In the genomic region with DNA sequence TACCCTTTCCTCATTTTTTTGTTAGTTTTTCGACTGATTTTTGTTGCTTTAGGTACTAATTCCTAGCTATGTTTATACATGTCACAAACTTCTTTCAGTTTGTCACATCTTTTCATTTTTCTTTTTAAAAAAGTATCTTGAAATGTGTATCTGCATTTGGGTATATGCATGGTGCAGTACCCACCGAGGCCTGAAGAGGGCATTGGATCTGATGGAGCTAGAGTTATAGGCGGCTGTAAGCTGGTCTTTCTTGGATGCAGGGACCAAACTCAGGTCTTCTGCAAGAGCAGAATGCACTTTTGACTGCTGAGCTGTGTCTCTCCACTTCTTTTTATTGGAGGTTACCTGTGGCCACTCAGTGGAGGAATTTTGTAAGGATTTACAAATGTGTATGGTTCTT, we compare ENCODE assay signal across 27 mouse cellular contexts. TPM values are rescaled to one million over a fixed set of nuclear protein-coding genes. Genes with fewer than 3 reads are reported as not detected.
A peak's percentile ranks its signal among the peaks of the same experiment; 100 is the strongest.
DNase-seq lines count a peak whose midpoint lies in the region; ATAC-seq and TF ChIP-seq lines count a peak whose summit lies in the region.
"Had no signal": no experiment of that assay in that cellular context is flagged by ENCODE, and none has a peak within 500 bp of the region (broad histone marks: within the 10 kb centered on the region; RNA-seq: fewer than 3 reads in every experiment).

No protein-coding gene starts in this region.

- CTCF ChIA-PET in Patski (lab: Charles Lee), result no interaction called here

- in situ Hi-C loops in Patski (cut with MboI; ENCODE audit: low pct_unique_long_range_greater_than_20kb), result no loop called here

- H3K4me1 ChIP-seq in hindbrain, postnatal 0 days (ENCODE audit: insufficient read depth, low read length), result peaks cover 4% of the 10 kb centered on the region; the same call in 1 of the 2 replicates
- peaks cover 5% of the 10 kb centered on the region; the same call in 1 of the 2 replicates for H3K4me1 ChIP-seq in hindbrain, embryonic 16.5 days (ENCODE audit: control insufficient read depth, insufficient read depth, low read depth, low read length)
- H3K4me1 ChIP-seq in lung, embryonic 14.5 days (ENCODE audit: insufficient read depth), result no peaks in the 10 kb centered on the region
- no peaks in the 10 kb centered on the region for H3K4me1 ChIP-seq in lung, adult 2 months (ENCODE audit: control insufficient read depth, insufficient read depth, low read length)
- no peaks in the 10 kb centered on the region for H3K4me1 ChIP-seq in small intestine, adult 2 months (ENCODE audit: control insufficient read depth, insufficient read depth, insufficient read length, low read length)
- peaks cover 14% of the 10 kb centered on the region for H3K4me1 ChIP-seq in forebrain, embryonic 12.5 days

- TF ChIP-seq CTCF in hindbrain, postnatal 0 days (IDR thresholded peaks at IDR 0.05; ENCODE audit: low read depth), result peak; percentile 48
- TF ChIP-seq CTCF in lung, embryonic 14.5 days (IDR thresholded peaks at IDR 0.05; ENCODE audit: low read depth), result peak; percentile 49
- no peak for TF ChIP-seq CTCF in lung, adult 2 months (IDR thresholded peaks at IDR 0.05; ENCODE audit: insufficient read depth, low read length)
- TF ChIP-seq CTCF in Patski (IDR thresholded peaks at IDR 0.05), result peak; percentile 64
- peak; percentile 11; the same call in 1 of the 2 replicates for TF ChIP-seq CTCF in small intestine, adult 2 months (IDR thresholded peaks at IDR 0.05; ENCODE audit: extremely low read depth, insufficient read length, insufficient replicate concordance, low read depth, low read length)

- no peak overlapping the region for H3K27ac ChIP-seq in hindbrain, postnatal 0 days
- no peak overlapping the region for H3K27ac ChIP-seq in hindbrain, embryonic 16.5 days (ENCODE audit: low read depth, low read length)
- no peak overlapping the region for H3K27ac ChIP-seq in lung, embryonic 14.5 days (ENCODE audit: low read depth)
- no peak overlapping the region for H3K27ac ChIP-seq in small intestine, adult 2 months (ENCODE audit: insufficient read depth, low read depth, low read length)
- H3K27ac ChIP-seq in forebrain, embryonic 12.5 days, result no peak overlapping the region
- H3K27ac ChIP-seq: embryonic facial prominence, embryonic 13.5 days; heart, embryonic 15.5 days had no signal

- no peaks in the 10 kb centered on the region for H3K9me3 ChIP-seq in hindbrain, postnatal 0 days (ENCODE audit: low read length)
- H3K9me3 ChIP-seq in hindbrain, embryonic 16.5 days (ENCODE audit: control insufficient read depth, low read length), result peaks cover 2% of the 10 kb centered on the region
- H3K9me3 ChIP-seq in lung, embryonic 14.5 days (ENCODE audit: low read depth, low read length), result peaks cover 9% of the 10 kb centered on the region; the same call in 1 of the 2 replicates
- H3K9me3 ChIP-seq in forebrain, embryonic 12.5 days, result peaks cover 9% of the 10 kb centered on the region; the same call in 1 of the 2 replicates
- H3K9me3 ChIP-seq: embryonic facial prominence, embryonic 13.5 days had no signal

- POLR2A ChIA-PET in Patski (lab: Charles Lee), result no interaction called here

- H3K9ac ChIP-seq in hindbrain, postnatal 0 days (replicated peaks; ENCODE audit: low read length), result no peak overlapping the region
- H3K9ac ChIP-seq in hindbrain, embryonic 16.5 days (ENCODE audit: low read depth, low read length), result no peak overlapping the region
- no peak overlapping the region for H3K9ac ChIP-seq in lung, embryonic 14.5 days
- H3K9ac ChIP-seq in forebrain, embryonic 12.5 days, result no peak overlapping the region
- H3K9ac ChIP-seq: embryonic facial prominence, embryonic 13.5 days; heart, embryonic 15.5 days had no signal

- no peaks in the 10 kb centered on the region for H3K27me3 ChIP-seq in hindbrain, postnatal 0 days (ENCODE audit: insufficient read depth, low read length)
- no peaks in the 10 kb centered on the region for H3K27me3 ChIP-seq in hindbrain, embryonic 16.5 days (replicated peaks; ENCODE audit: control insufficient read depth, insufficient read depth, low read length)
- peaks cover 6% of the 10 kb centered on the region for H3K27me3 ChIP-seq in lung, embryonic 14.5 days (ENCODE audit: insufficient read depth, low read length)
- H3K27me3 ChIP-seq in Patski, result no peaks in the 10 kb centered on the region
- H3K27me3 ChIP-seq in small intestine, adult 2 months (ENCODE audit: control insufficient read depth, insufficient read depth, low read length), result no peaks in the 10 kb centered on the region
- peaks cover 4% of the 10 kb centered on the region for H3K27me3 ChIP-seq in forebrain, embryonic 12.5 days

- H3K36me3 ChIP-seq in hindbrain, postnatal 0 days (ENCODE audit: insufficient read depth, low read length), result no peaks in the 10 kb centered on the region
- no peaks in the 10 kb centered on the region for H3K36me3 ChIP-seq in hindbrain, embryonic 16.5 days (ENCODE audit: control insufficient read depth, insufficient read depth, low read length)
- no peaks in the 10 kb centered on the region for H3K36me3 ChIP-seq in lung, embryonic 14.5 days (ENCODE audit: insufficient read depth)
- no peaks in the 10 kb centered on the region for H3K36me3 ChIP-seq in small intestine, adult 2 months (ENCODE audit: control insufficient read depth, insufficient read depth, low read length)
- no peaks in the 10 kb centered on the region for H3K36me3 ChIP-seq in forebrain, embryonic 12.5 days (replicated peaks)
- H3K36me3 ChIP-seq: embryonic facial prominence, embryonic 13.5 days; heart, embryonic 15.5 days had no signal

- WGBS in hindbrain, postnatal 0 days, result 76% methylated on average over 3 of the region's 3 CpGs
- WGBS in hindbrain, embryonic 16.5 days, result 78% methylated on average over 3 of the region's 3 CpGs
- 69% methylated on average over 3 of the region's 3 CpGs for WGBS in lung, embryonic 14.5 days
- 68% methylated on average over 3 of the region's 3 CpGs for WGBS in lung, adult 2 months
- 75% methylated on average over 3 of the region's 3 CpGs for WGBS in small intestine, adult 2 months
- WGBS in forebrain, embryonic 12.5 days, result 77% methylated on average over 3 of the region's 3 CpGs

- DNase-seq in hindbrain, postnatal 0 days (ENCODE audit: low spot score), result no peak
- no peak for DNase-seq in lung, embryonic 14.5 days
- DNase-seq in lung, adult 2 months, result no peak
- DNase-seq in Patski (ENCODE audit: low read depth, low spot score), result no peak
- DNase-seq: adrenal gland, adult 2 months; left cerebral cortex, postnatal 4 days; midbrain, embryonic 14.5 days had no signal

- H3K4me3 ChIP-seq in hindbrain, postnatal 0 days (ENCODE audit: low read length), result no peak overlapping the region
- no peak overlapping the region for H3K4me3 ChIP-seq in hindbrain, embryonic 16.5 days (ENCODE audit: low read length)
- no peak overlapping the region for H3K4me3 ChIP-seq in lung, embryonic 14.5 days (ENCODE audit: low read depth, low read length)
- no peak overlapping the region for H3K4me3 ChIP-seq in lung, adult 2 months (replicated peaks; ENCODE audit: extremely low read depth, low read depth, low read length)
- no peak overlapping the region for H3K4me3 ChIP-seq in small intestine, adult 2 months (ENCODE audit: low read depth, low read length)
- H3K4me3 ChIP-seq in forebrain, embryonic 12.5 days (replicated peaks), result no peak overlapping the region
- H3K4me3 ChIP-seq: embryonic facial prominence, embryonic 13.5 days; heart, embryonic 15.5 days; myocyte had no signal

- H3K4me2 ChIP-seq in hindbrain, postnatal 0 days (ENCODE audit: low read depth, low read length), result no peak overlapping the region
- no peak overlapping the region for H3K4me2 ChIP-seq in hindbrain, embryonic 16.5 days (ENCODE audit: low read length)
- H3K4me2 ChIP-seq in lung, embryonic 14.5 days, result no peak overlapping the region
- H3K4me2 ChIP-seq in forebrain, embryonic 12.5 days, result no peak overlapping the region
- H3K4me2 ChIP-seq: embryonic facial prominence, embryonic 13.5 days; heart, embryonic 15.5 days had no signal

- no peak for TF ChIP-seq POLR2A in lung, adult 2 months (IDR thresholded peaks at IDR 0.05; ENCODE audit: borderline replicate concordance, extremely low read depth, low read depth, low read length)
- no peak for TF ChIP-seq POLR2A in small intestine, adult 2 months (IDR thresholded peaks at IDR 0.05; ENCODE audit: low read depth, low read length)

- no peak for ATAC-seq in hindbrain, postnatal 0 days
- no peak for ATAC-seq in hindbrain, embryonic 16.5 days
- ATAC-seq in lung, embryonic 14.5 days (ENCODE audit: insufficient read depth), result no peak
- no peak for ATAC-seq in Patski
- ATAC-seq in CD4-positive, CD25-positive, alpha-beta regulatory T cell, adult 4 months, result no peak
- no peak for ATAC-seq in forebrain, embryonic 12.5 days (ENCODE audit: low FRiP score)
- ATAC-seq: forebrain, embryonic 16.5 days had no signal

RNA-seq across cellular contexts. Expression of gene Clip4, which starts 10.4 kb away (rescaled TPM):
- 10.1 and 12.5 TPM in 2 replicates for total RNA-seq in hindbrain, postnatal 0 days (2014; rRNA removed)
- 15.8 and 18.9 TPM in 2 replicates for polyA plus RNA-seq in hindbrain, postnatal 0 days (2015; fragmentation: Nextera tagmentation; extraction: Ambion mirVana)
- 15.1 and 15.3 TPM in 2 replicates for polyA plus RNA-seq in hindbrain, embryonic 16.5 days (2015; fragmentation: Nextera tagmentation; extraction: Ambion mirVana)
- polyA plus RNA-seq in lung, embryonic 14.5 days (2014; fragmentation: Nextera tagmentation; extraction: Ambion mirVana), result 4.3 and 5.3 TPM in 2 replicates
- 14.7 and 25.9 TPM in 2 replicates for polyA plus RNA-seq in lung, adult 2 months (2012; rRNA removed)
- polyA plus RNA-seq in Patski (2021), result 43.4 TPM
- 0.62 and 0.72 TPM in 2 replicates for polyA plus RNA-seq in small intestine, adult 2 months (2012; rRNA removed)
- not detected for polyA plus RNA-seq in CD4-positive, CD25-positive, alpha-beta regulatory T cell, adult 4 months (2017; shearing (Covaris generic))
- 7.6 and 8.9 TPM in 2 replicates for polyA plus RNA-seq in forebrain, embryonic 12.5 days (2016; fragmentation: Nextera tagmentation; extraction: Ambion mirVana)
- total RNA-seq: granulocyte monocyte progenitor cell, adult 5-6 weeks; hematopoietic stem cell, adult 5-6 weeks had no signal

RNA-seq across cellular contexts. Expression of gene Pcare, which starts 26.0 kb away (rescaled TPM):
- total RNA-seq in hindbrain, postnatal 0 days (2014; rRNA removed), result not detected in 2 replicates
- polyA plus RNA-seq in hindbrain, postnatal 0 days (2015; fragmentation: Nextera tagmentation; extraction: Ambion mirVana), result not detected in 2 replicates
- 0.03 TPM in 1 of 2 replicates, not detected in the other for polyA plus RNA-seq in hindbrain, embryonic 16.5 days (2015; fragmentation: Nextera tagmentation; extraction: Ambion mirVana)
- not detected in 2 replicates for polyA plus RNA-seq in lung, embryonic 14.5 days (2014; fragmentation: Nextera tagmentation; extraction: Ambion mirVana)
- 0.02 and 0.03 TPM in 2 replicates for polyA plus RNA-seq in lung, adult 2 months (2012; rRNA removed)
- not detected for polyA plus RNA-seq in Patski (2021)
- not detected in 2 replicates for polyA plus RNA-seq in small intestine, adult 2 months (2012; rRNA removed)
- not detected for polyA plus RNA-seq in CD4-positive, CD25-positive, alpha-beta regulatory T cell, adult 4 months (2017; shearing (Covaris generic))
- polyA plus RNA-seq in forebrain, embryonic 12.5 days (2016; fragmentation: Nextera tagmentation; extraction: Ambion mirVana), result not detected in 2 replicates
- total RNA-seq: adrenal gland, adult 2 months; gastrocnemius, adult 8-10 months; granulocyte monocyte progenitor cell, adult 5-6 weeks; hematopoietic stem cell, adult 5-6 weeks; liver, adult 2 months; megakaryocyte progenitor cell, adult 5-6 weeks had no signal
- polyA plus RNA-seq: adrenal gland, adult 2 months; embryonic facial prominence, embryonic 13.5 days; forebrain, embryonic 16.5 days; intestine, embryonic 14.5 days; kidney, embryonic 14.5 days; liver, adult 2 months; lung, embryonic 16.5 days; midbrain, embryonic 14.5 days; myocyte; neural tube, embryonic 14.5 days; stomach, embryonic 16.5 days; thymus, postnatal 0 days; urinary bladder, adult 2 months had no signal
